Mouse (Mus musculus) layer of hippocampus, postnatal 10 days (tissue): ENCODE measurements around the gene Rdh5. TPM values are rescaled to one million over a fixed set of nuclear protein-coding genes. Genes with fewer than 3 reads are reported as not detected.

Experiments
- DNase-seq, 2 experiments: peaks; one replicate each; pipeline ENCODE4 v3.0.0; 2021; ENCODE audit warnings: low spot score in 2 of 2
- total RNA-seq, 2 experiments: library from RNA; stranded (reverse); gene quantifications; 2 replicates each; pipeline ENCODE4 v1.2.3; 2021

Rdh5 gene
- total RNA-seq, 2 experiments from 2014 or later = 5.6 to 6.7 TPM

DNA sequence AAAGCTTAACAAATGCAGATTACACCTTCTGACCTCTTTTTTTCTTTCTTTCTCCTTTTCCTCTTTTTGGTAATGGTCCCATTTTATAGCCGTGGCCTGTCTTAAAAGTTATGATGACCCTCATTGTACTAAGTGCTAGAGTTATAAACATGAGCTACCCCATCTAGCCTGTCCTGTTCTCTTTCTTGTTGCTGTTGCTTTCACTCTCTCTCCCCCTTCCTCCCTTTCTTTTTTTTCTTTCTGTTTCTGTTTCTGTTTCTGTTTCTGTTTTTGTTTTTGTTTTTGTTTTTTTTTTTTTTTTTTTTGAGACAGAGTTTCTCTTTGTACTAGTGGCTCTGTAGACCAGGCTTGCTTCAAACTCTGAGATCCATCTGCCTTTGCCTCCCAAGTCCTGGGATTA lies 56.2 kb downstream of the Rdh5 start:
- no peak for DNase-seq

DNA sequence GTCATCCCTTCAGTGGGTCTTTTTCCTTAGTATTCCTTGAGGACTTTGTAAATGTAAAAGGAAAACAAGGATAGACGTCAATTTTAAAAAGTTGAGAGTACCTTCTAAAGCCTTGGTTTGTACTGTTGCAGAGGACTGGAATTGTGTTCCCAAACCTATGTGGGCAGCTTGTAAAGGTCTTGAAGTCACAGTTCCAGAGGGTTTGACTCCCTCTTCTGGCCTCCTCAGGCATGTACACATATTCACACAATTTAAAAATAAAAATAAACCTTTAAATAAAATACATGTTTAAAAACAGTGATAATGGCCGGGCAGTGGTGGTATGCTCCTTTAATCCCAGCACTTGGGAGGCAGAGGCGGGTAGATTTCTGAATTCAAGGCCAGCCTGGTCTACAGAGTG lies 56.6 kb downstream of the Rdh5 start:
- DNase-seq = no peak

Other genes starting within 250 kb of the Rdh5 start
- 10 to 100 TPM in 1 of 2 experiments, 1 to 10 TPM in 1; 9.5 to 11.9 TPM for gene Suox, start 248.8 kb downstream of the Rdh5 start, total RNA-seq
- gene Rab5b, start 226.6 kb downstream of the Rdh5 start, total RNA-seq = 100 to 1,000 TPM; 118 to 125 TPM
- 1 to 10 TPM in 1 of 2 experiments, under 1 TPM in 1; 0.91 to 1.1 TPM for gene Pmel, start 218.7 kb downstream of the Rdh5 start, total RNA-seq
- gene Cdk2, start 217.9 kb downstream of the Rdh5 start, total RNA-seq = 1 to 10 TPM; 7.9 to 9.6 TPM
- gene Dgka, start 178.0 kb downstream of the Rdh5 start, total RNA-seq = 1 to 10 TPM; 8.0 to 8.2 TPM
- gene Pym1, start 175.0 kb downstream of the Rdh5 start, total RNA-seq = 10 to 100 TPM; 34.9 to 35.1 TPM
- gene Mmp19, start 132.0 kb downstream of the Rdh5 start, total RNA-seq = under 1 TPM; 0.53 to 0.89 TPM
- gene Dnajc14, start 118.8 kb downstream of the Rdh5 start, total RNA-seq = 10 to 100 TPM; 59.9 to 65.7 TPM
- 10 to 100 TPM; 13.9 to 17.6 TPM for gene Tmem198b, start 118.5 kb downstream of the Rdh5 start, total RNA-seq
- gene Sarnp, start 105.6 kb downstream of the Rdh5 start, total RNA-seq = 10 to 100 TPM; 40.9 to 48.2 TPM
- 1 to 10 TPM; 3.7 to 6.0 TPM for gene Ormdl2, start 101.2 kb downstream of the Rdh5 start, total RNA-seq
- gene Gdf11, start 31.2 kb downstream of the Rdh5 start, total RNA-seq = 10 to 100 TPM; 23.1 to 24.0 TPM
- gene Cd63, start 21.9 kb downstream of the Rdh5 start, total RNA-seq = 100 to 1,000 TPM in 1 of 2 experiments, 10 to 100 TPM in 1; 81.7 to 110 TPM
- gene Bloc1s1, start 1.1 kb upstream of the Rdh5 start, total RNA-seq = 100 to 1,000 TPM; 109 to 123 TPM
- 10 to 100 TPM; 22.2 to 27.4 TPM for gene Itga7, start 10.9 kb upstream of the Rdh5 start, total RNA-seq
- gene Mettl7b, start 38.1 kb upstream of the Rdh5 start, total RNA-seq = not detected
- not detected for gene Olfr9, start 66.5 kb upstream of the Rdh5 start, total RNA-seq
- gene Olfr763, start 87.9 kb upstream of the Rdh5 start, total RNA-seq = not detected
- not detected for gene Olfr764-ps1, start 117.0 kb upstream of the Rdh5 start, total RNA-seq
- gene Olfr765, start 127.1 kb upstream of the Rdh5 start, total RNA-seq = not detected
- gene Olfr766-ps1, start 146.1 kb upstream of the Rdh5 start, total RNA-seq = not detected
- under 1 TPM in 1 of 2 experiments, not detected in 1; 0.07 TPM for gene Olfr767, start 160.0 kb upstream of the Rdh5 start, total RNA-seq
- gene Olfr768, start 176.5 kb upstream of the Rdh5 start, total RNA-seq = not detected
- gene Olfr769, start 195.0 kb upstream of the Rdh5 start, total RNA-seq = not detected
- not detected for gene Olfr770, start 216.1 kb upstream of the Rdh5 start, total RNA-seq
- gene Olfr771, start 241.9 kb upstream of the Rdh5 start, total RNA-seq = not detected